Mouse (Mus musculus) bone marrow, adult 2 months (tissue): Measurements from ENCODE around the gene Mapk6.

Experiments used
- CTCF ChIP-seq: fragments of 200-500 bp; IDR thresholded peaks from 2 replicates; pipeline ENCODE4 v1.5.1; 2011; ENCODE audit warnings: low read length, control low read depth; ENCODE audit not compliant: control insufficient read depth, insufficient read depth
- POLR2A ChIP-seq: fragments of 200-500 bp; IDR thresholded peaks from 2 replicates; pipeline ENCODE4 v1.6.1; 2011; ENCODE audit warnings: low read depth, mild to moderate bottlenecking, control low read depth, low read length, borderline replicate concordance; ENCODE audit not compliant: control insufficient read depth

DNA sequence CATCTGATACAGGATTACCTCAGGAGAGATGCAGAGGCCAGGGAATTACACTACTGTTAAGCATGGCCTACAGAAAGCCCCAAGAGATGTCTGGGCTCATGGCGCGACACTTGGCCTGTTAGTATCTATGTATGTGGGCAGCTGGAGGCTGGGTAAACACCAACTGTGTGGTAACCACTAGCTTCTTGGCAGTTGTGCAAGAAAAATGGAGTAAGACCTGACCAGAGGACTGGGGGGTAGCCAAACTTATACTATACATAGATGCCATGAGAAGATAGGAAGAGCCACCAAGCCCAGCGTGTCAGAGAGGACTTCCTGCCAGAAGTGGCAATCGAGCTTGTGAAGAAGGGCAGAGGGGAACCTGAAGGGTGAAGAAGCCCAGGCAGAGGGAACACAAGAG is 47.6 kb downstream of the Mapk6 start:
- TF ChIP-seq POLR2A, result no peak
- no peak for TF ChIP-seq CTCF
